Mouse (Mus musculus): ENCODE data around the gene Ccser2. TPM values are rescaled to one million over a fixed set of nuclear protein-coding genes. Genes with fewer than 3 reads are reported as not detected.

Gene Ccser2
- total and polyA plus RNA-seq, 3 experiments = 3.0 to 4.2 TPM; not detected in 1

DNA sequence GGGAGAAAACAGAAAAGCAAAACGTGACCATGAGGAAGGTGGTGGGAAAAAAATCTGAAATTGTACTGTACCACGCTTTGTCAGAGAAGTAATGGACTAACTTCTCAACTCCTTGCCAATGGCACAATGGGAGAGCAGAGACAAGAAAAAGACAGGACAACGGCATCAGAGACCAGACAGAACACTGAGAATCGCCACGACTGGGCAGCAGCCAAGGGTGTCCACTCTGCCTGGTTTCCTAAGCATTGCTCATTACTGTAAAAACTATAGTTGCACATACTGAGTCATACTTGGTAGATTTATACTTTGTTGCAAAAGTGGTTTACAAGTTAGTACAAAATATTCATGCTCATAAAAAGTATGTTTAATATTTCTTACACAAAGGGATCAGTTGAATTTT, 82.9 kb downstream of the Ccser2 start:
- H3K9ac ChIP-seq (ENCODE audit: control insufficient read depth, low read depth, low read length, poor library complexity, severe bottlenecking) = no peak overlapping the region
- TF ChIP-seq JUND (IDR thresholded peaks at IDR 0.05; ENCODE audit: low read depth, low read length) (no peak), USF1 (IDR thresholded peaks at IDR 0.05; ENCODE audit: low read depth, low read length) (no peak), RCOR1 (IDR thresholded peaks at IDR 0.05; ENCODE audit: low read depth, low read length) (no peak), ELF1 (IDR thresholded peaks at IDR 0.05; ENCODE audit: low read depth, low read length) (no peak), POLR2A (IDR thresholded peaks at IDR 0.05; ENCODE audit: control insufficient read depth in 1 of 2, insufficient read depth in 1 of 2, low read depth in 1 of 2, low read length in 2 of 2, poor library complexity in 1 of 2) (no peak), HCFC1 (IDR thresholded peaks at IDR 0.05; ENCODE audit: low read depth, low read length) (no peak), TBP (IDR thresholded peaks at IDR 0.05; ENCODE audit: low read depth, low read length) (no peak), SIN3A (IDR thresholded peaks at IDR 0.05; ENCODE audit: low read length) (no peak), EP300 (IDR thresholded peaks at IDR 0.05; ENCODE audit: low read depth in 1 of 2, low read length in 2 of 2) (no peak), E2F4 (IDR thresholded peaks at IDR 0.05; ENCODE audit: borderline replicate concordance, low read depth, low read length) (no peak), CHD2 (IDR thresholded peaks at IDR 0.05; ENCODE audit: low read length) (no peak), MYC (IDR thresholded peaks at IDR 0.05; ENCODE audit: low read depth, low read length) (no peak), MYB (IDR thresholded peaks at IDR 0.05; ENCODE audit: low read depth, low read length) (no peak)
- H3K36me3 ChIP-seq (ENCODE audit: control insufficient read depth in 1 of 2, insufficient read depth in 2 of 2, low read length in 2 of 2) = no peaks in the 10 kb centered on the region
- no peaks in the 10 kb centered on the region for H3K9me3 ChIP-seq (replicated peaks; ENCODE audit: insufficient read depth, low read length)
- H3K4me3 ChIP-seq (ENCODE audit: control insufficient read depth in 1 of 2, insufficient read depth in 1 of 2, low read depth in 2 of 2, low read length in 2 of 2) = no peak overlapping the region
- no peaks in the 10 kb centered on the region for H3K79me2 ChIP-seq (ENCODE audit: control insufficient read depth, insufficient read depth, low read length, poor library complexity)
- DNase-seq (ENCODE audit: low read depth, low spot score) = no peak
- H3K27me3 ChIP-seq (ENCODE audit: control insufficient read depth in 1 of 2, insufficient read depth in 2 of 2, low read length in 2 of 2) = no peaks in the 10 kb centered on the region
- H3K27ac ChIP-seq (ENCODE audit: control insufficient read depth, low read depth, low read length) = no peak overlapping the region
- no peaks in the 10 kb centered on the region for H3K4me1 ChIP-seq (ENCODE audit: control insufficient read depth in 1 of 2, insufficient read depth in 2 of 2, low read length in 2 of 2)

DNA sequence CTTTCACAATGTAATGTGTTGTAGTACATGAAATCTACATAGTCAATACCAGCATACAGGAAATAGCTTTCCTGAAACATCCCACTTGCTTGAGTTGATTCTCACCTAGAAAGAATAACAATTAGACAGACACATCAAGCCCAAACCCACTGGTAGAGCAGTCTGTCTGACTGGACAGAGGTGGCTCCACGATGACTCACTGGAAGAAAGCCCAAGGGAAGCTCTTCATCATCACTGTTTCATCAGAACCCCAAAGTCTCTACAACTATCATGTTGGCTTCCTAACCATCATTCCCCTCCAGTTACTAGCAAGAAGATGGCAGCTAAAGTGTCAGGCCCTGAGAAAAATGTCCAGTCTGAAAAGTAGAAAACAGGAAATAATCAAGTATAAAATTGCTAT, 83.5 kb downstream of the Ccser2 start:
- TF ChIP-seq GATA1 (IDR thresholded peaks at IDR 0.05; ENCODE audit: low read depth, low read length) (no peak), MAZ (IDR thresholded peaks at IDR 0.05; ENCODE audit: low read depth, low read length) (no peak), GABPA (IDR thresholded peaks at IDR 0.05; ENCODE audit: low read depth, low read length) (no peak), HCFC1 (IDR thresholded peaks at IDR 0.05; ENCODE audit: low read depth, low read length) (no peak), KAT2A (conservative IDR thresholded peaks at IDR 0.05; ENCODE audit: low read depth, low read length) (no peak)
- Histone ChIP-seq H3K9ac (ENCODE audit: control insufficient read depth, low read depth, low read length, poor library complexity, severe bottlenecking) (no peak overlapping the region), H3K79me2 (ENCODE audit: control insufficient read depth, insufficient read depth, low read length, poor library complexity) (no peaks in the 10 kb centered on the region), H3K4me1 (ENCODE audit: control insufficient read depth in 1 of 2, insufficient read depth in 2 of 2, low read length in 2 of 2) (no peaks in the 10 kb centered on the region), H3K36me3 (ENCODE audit: control insufficient read depth in 1 of 2, insufficient read depth in 2 of 2, low read length in 2 of 2) (no peaks in the 10 kb centered on the region), H3K9me3 (replicated peaks; ENCODE audit: insufficient read depth, low read length) (no peaks in the 10 kb centered on the region), H3K27me3 (ENCODE audit: control insufficient read depth in 1 of 2, insufficient read depth in 2 of 2, low read length in 2 of 2) (no peaks in the 10 kb centered on the region), H3K4me3 (ENCODE audit: control insufficient read depth in 1 of 2, insufficient read depth in 1 of 2, low read depth in 2 of 2, low read length in 2 of 2) (no peak overlapping the region), H3K27ac (ENCODE audit: control insufficient read depth, low read depth, low read length) (no peak overlapping the region)
- DNase-seq (ENCODE audit: low read depth, low spot score) = no peak

DNA sequence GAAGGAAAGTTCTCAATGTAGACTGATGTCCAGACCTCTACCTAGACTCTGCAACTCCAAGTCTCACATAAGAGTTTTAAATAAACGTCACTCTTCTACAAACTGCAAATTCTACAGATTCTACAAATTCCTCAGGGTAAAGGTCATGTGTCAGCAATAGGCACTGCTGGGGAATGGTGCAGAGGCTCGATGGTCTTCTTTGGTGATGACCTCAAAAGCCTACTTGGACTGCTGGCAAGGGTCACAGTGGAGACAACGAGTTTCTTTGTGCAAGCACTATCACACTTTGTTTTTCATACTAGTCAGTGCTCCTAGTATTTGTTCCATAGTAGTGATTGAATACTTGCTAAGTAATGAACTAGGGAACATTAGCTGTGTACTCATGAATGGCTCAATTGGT, 85.0 kb downstream of the Ccser2 start:
- DNase-seq (ENCODE audit: low read depth, low spot score) = no peak
- Histone ChIP-seq H3K27me3 (ENCODE audit: control insufficient read depth in 1 of 2, insufficient read depth in 2 of 2, low read length in 2 of 2) (no peaks in the 10 kb centered on the region), H3K79me2 (ENCODE audit: control insufficient read depth, insufficient read depth, low read length, poor library complexity) (no peaks in the 10 kb centered on the region), H3K27ac (ENCODE audit: control insufficient read depth, low read depth, low read length) (no peak overlapping the region), H3K4me3 (ENCODE audit: control insufficient read depth in 1 of 2, insufficient read depth in 1 of 2, low read depth in 2 of 2, low read length in 2 of 2) (no peak overlapping the region), H3K4me1 (ENCODE audit: control insufficient read depth in 1 of 2, insufficient read depth in 2 of 2, low read length in 2 of 2) (no peaks in the 10 kb centered on the region), H3K9ac (ENCODE audit: control insufficient read depth, low read depth, low read length, poor library complexity, severe bottlenecking) (no peak overlapping the region), H3K9me3 (replicated peaks; ENCODE audit: insufficient read depth, low read length) (no peaks in the 10 kb centered on the region), H3K36me3 (ENCODE audit: control insufficient read depth in 1 of 2, insufficient read depth in 2 of 2, low read length in 2 of 2) (no peaks in the 10 kb centered on the region; a peak in 1 of 4 replicates)
- TF ChIP-seq ZNF384 (IDR thresholded peaks at IDR 0.05; ENCODE audit: low read depth, low read length) (no peak), KAT2A (conservative IDR thresholded peaks at IDR 0.05; ENCODE audit: low read depth, low read length) (no peak), NELFE (IDR thresholded peaks at IDR 0.05; ENCODE audit: low read depth, low read length) (no peak), GATA1 (IDR thresholded peaks at IDR 0.05; ENCODE audit: low read depth, low read length) (no peak)
